1 mouse cellular context compared by ENCODE assay signal in genomic region chr2:26461667-26462066, GRCm38 (mm10).
TF ChIP-seq lines count a peak whose summit lies in the region.

No protein-coding gene starts in this region.

TF ChIP-seq in myocyte, 11 proteins besides CTCF, POLR2A, EP300 and RAD21 (continued from another document):
- TF ChIP-seq TCF3 (IDR thresholded peaks at IDR 0.05; ENCODE audit: insufficient read length, low read depth) (no peak), USF1 (IDR thresholded peaks at IDR 0.05; ENCODE audit: low read depth) (no peak), CEBPB (IDR thresholded peaks at IDR 0.05; ENCODE audit: insufficient read depth, poor library complexity, severe bottlenecking) (no peak), TCF12 (IDR thresholded peaks at IDR 0.05; ENCODE audit: insufficient read depth, poor library complexity, severe bottlenecking) (no peak), MAX (IDR thresholded peaks at IDR 0.05; ENCODE audit: low read depth) (no peak), SRF (IDR thresholded peaks at IDR 0.05; ENCODE audit: control insufficient read depth, insufficient read length, low read depth) (no peak), MYOG (IDR thresholded peaks at IDR 0.05; ENCODE audit: control insufficient read depth in 1 of 3, insufficient read depth in 1 of 3, insufficient read length in 2 of 3, low read depth in 2 of 3) (peak in 2 of 3 experiments; percentile 31 to 32), POLR2AphosphoS2 (IDR thresholded peaks at IDR 0.05; ENCODE audit: insufficient read length, low read depth) (peak; percentile 17), REST (IDR thresholded peaks at IDR 0.05; ENCODE audit: insufficient read depth, insufficient read length) (no peak)
TF ChIP-seq in myocyte: peak in this region for 3.
